Mouse (Mus musculus): ENCODE results near the gene Atp2a3.

GRCm38 (mm10) chr11:73009531-73010274 lies 48.7 kb downstream of the Atp2a3 start:
- TF ChIP-seq CTCF (IDR thresholded peaks at IDR 0.05; ENCODE audit: insufficient read depth, low read length) = no peak
- no peak for TF ChIP-seq POLR2A (IDR thresholded peaks at IDR 0.05; ENCODE audit: borderline replicate concordance, extremely low read depth, low read depth, low read length)

Measured in lung, adult 2 months (tissue).